Mouse (Mus musculus) liver, postnatal 0 days (tissue): ENCODE data around the gene Hspd1. TPM values are rescaled to one million over a fixed set of nuclear protein-coding genes. Genes with fewer than 3 reads are reported as not detected.
"Not testable (repeated sequence)": the region's sequence is repeated elsewhere in the genome, so short reads cannot be mapped to it uniquely, and the experiment has no call there.

Experiments used
- ATAC-seq: fragments of 200-750 bp; cut with Nextera tagmentation; 2 replicates; pipeline ENCODE4 v1.8.0; 2017; ENCODE audit warnings: mild to moderate bottlenecking, moderate library complexity
- DNase-seq: peaks from one replicate; pipeline ENCODE4 v3.0.0-alpha.2; 2016
- H3K27ac ChIP-seq: fragments of 300-500 bp; sonication (generic); 2 replicates; pipeline ENCODE4 v1.5.1; 2014; ENCODE audit warnings: antibody characterized with exemption, moderate library complexity, mild to moderate bottlenecking, low read depth
- H3K27me3 ChIP-seq: fragments of 300-500 bp; sonication (generic); 2 replicates; pipeline ENCODE4 v1.6.1; 2014; ENCODE audit warnings: low read length, control low read depth, mixed read lengths; ENCODE audit not compliant: insufficient read depth
- H3K36me3 ChIP-seq: fragments of 300-500 bp; sonication (generic); replicated peaks from 2 replicates; pipeline ENCODE4 v1.6.1; 2014; ENCODE audit warnings: mild to moderate bottlenecking, control low read depth, low read length, moderate library complexity, mixed read lengths; ENCODE audit not compliant: insufficient read depth
- H3K4me1 ChIP-seq: fragments of 300-500 bp; sonication (generic); 2 replicates; pipeline ENCODE4 v1.6.1; 2014; ENCODE audit warnings: antibody characterized with exemption, mild to moderate bottlenecking, control low read depth; ENCODE audit not compliant: insufficient read depth
- H3K4me2 ChIP-seq: fragments of 300-500 bp; sonication (generic); 2 replicates; pipeline ENCODE4 v1.6.1; 2014; ENCODE audit warnings: low read depth, mild to moderate bottlenecking, low read length, moderate library complexity, mixed read lengths
- H3K4me3 ChIP-seq: fragments of 300-500 bp; sonication (generic); 2 replicates; pipeline ENCODE4 v1.5.1; 2014; ENCODE audit warnings: low read depth, low read length
- H3K9ac ChIP-seq: fragments of 300-500 bp; sonication (generic); replicated peaks from 2 replicates; pipeline ENCODE4 v1.6.1; 2014; ENCODE audit warnings: mild to moderate bottlenecking, moderate library complexity
- H3K9me3 ChIP-seq: fragments of 300-500 bp; sonication (generic); 2 replicates; pipeline ENCODE4 v1.6.1; 2016; ENCODE audit warnings: mild to moderate bottlenecking, control low read depth, low read length, mixed read lengths
- CTCF ChIP-seq: sonication (generic); IDR thresholded peaks from 2 replicates; pipeline ENCODE4 v1.5.1; 2016; ENCODE audit warnings: antibody characterized with exemption, low read depth
- EP300 ChIP-seq: IDR thresholded peaks from 2 replicates; pipeline ENCODE4 v1.6.1; 2016; ENCODE audit warnings: antibody characterized with exemption, low read depth, mild to moderate bottlenecking
- WGBS: fragments of 180-500 bp; shearing (Covaris S2); extraction: QIAGEN DNeasy Blood & Tissue Kit; methylation state at CpG from one replicate; pipeline ENCODE4 v1.1.7; 2014; ENCODE audit not compliant: insufficient replicate concordance; 5-methylcytosine and 5-hydroxymethylcytosine counted together
- polyA plus RNA-seq: library from polyadenylated mRNA; unstranded; fragments of >200 nt; fragmentation: Nextera tagmentation; extraction: Ambion mirVana; gene quantifications from 2 replicates; pipeline ENCODE4 v1.2.1, GENCODE M21; 2015

Hspd1 gene
- polyA plus RNA-seq, 1 experiment from 2014 or later = 295 TPM

DNA sequence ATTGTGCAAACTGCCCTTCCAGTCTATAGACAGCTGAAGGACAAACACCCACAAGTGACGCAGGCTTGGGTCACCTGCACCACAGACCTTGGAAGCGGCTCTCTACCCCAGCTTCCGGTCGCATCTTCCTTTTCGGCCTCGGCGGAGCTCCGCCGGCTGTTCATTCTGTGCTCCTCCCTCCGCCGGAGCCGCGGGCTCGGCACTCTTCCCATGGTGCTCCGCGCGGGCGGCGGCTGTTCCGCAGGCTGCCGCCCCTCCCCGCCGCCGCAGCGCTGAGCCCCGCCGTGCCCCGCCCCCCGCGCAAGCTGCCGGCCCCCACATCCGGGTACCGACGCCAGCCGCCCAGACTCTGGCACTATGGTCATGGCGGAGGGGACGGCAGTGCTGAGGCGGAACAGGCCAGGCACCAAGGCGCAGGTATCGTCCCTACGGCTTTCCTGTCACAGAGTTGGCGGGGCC lies 42.9 kb upstream of the Hspd1 start, which contains the start of gene Mob4:
Gene Mob4, plus strand, starts transcription at position 289 of the 459 bp plus-strand sequence.
- Histone ChIP-seq H3K27me3 (no peaks in the 10 kb centered on the region), H3K4me2 (peak within 1 kb of the TSS; percentile 82), H3K36me3 (peaks cover 8% of the 10 kb centered on the region; the same call in 1 of the 2 replicates), H3K9ac (peak within 1 kb of the TSS; percentile 91), H3K4me3 (peak within 1 kb of the TSS; percentile 89), H3K9me3 (no peaks in the 10 kb centered on the region), H3K27ac (peak within 1 kb of the TSS; percentile 97), H3K4me1 (peaks cover 16% of the 10 kb centered on the region)
- no peak for TF ChIP-seq CTCF
- TF ChIP-seq EP300 = peak; percentile 55; the same call in 1 of the 2 replicates
- under 1% methylated on average over 38 of the region's 42 CpGs for WGBS
- peak; percentile 96 for DNase-seq
- peak; percentile 95 for ATAC-seq

DNA sequence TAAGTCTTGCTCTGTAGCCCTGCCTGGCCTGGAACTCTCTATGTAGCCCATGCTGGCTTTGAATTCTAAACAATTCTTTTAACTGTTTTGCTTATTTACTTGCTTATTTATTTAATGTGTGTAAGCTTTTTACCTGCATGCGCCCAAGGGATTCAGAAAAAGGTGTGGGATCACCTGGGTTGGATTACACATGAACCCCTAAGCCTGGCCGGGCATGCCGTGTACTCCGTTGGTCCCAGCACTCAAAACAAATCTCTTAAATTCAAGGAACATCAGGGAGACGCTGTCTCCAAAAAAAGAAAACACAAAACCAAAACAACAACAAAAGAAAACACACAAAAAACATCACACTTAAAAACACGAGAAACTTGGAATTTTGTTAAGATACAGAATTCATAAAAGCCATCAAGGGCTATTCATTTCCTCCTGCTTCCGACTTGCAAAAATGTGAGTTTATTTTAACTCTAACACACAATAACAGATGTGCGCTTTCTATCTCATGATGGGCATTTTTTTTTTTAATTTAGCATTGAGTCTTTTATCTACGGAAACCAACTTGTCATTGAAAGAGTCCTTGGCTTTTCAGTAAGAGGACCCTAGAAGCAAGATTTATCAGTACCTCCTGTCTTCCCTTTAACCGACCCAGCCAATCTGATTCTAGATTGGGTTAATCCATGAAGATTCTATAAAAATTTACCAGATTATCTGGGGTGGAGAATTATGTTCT lies 42.3 kb upstream of the Hspd1 start:
- no peaks in the 10 kb centered on the region for H3K9me3 ChIP-seq
- H3K36me3 ChIP-seq = 0 out of 2 replicates have a peak, but pooled peaks cover 8% of the 10 kb centered on the region
- H3K27ac ChIP-seq = peak overlapping the region; percentile 97
- peak overlapping the region; percentile 91 for H3K9ac ChIP-seq
- no peaks in the 10 kb centered on the region for H3K27me3 ChIP-seq
- H3K4me1 ChIP-seq = peaks cover 16% of the 10 kb centered on the region
- no peak for TF ChIP-seq CTCF
- TF ChIP-seq EP300 = no peak
- peak overlapping the region; percentile 89 for H3K4me3 ChIP-seq
- DNase-seq = no peak
- H3K4me2 ChIP-seq = peak overlapping the region; percentile 67
- 52% methylated on average over 10 of the region's 10 CpGs for WGBS
- no peak for ATAC-seq

DNA sequence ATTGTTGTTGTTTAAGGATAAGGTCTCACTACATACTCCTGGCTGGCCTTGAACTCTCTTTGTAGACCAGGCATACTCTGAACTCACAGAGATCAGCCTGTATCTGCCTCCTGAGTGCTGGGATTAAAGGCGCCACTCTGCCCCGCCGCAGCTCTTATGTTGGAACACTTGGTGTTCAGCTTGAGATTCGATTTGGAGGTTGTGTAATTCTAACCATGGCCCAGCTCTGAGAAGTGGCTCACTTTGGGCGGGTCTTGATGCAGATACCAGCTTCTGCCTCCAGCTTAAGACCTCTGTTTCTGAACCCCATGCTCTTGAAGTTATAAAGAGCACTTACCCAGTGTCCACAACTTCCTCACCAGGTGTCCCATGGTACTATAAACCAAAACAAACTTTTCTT lies 41.7 kb upstream of the Hspd1 start:
- DNase-seq = no peak
- WGBS = 77% methylated on average over 5 of the region's 5 CpGs
- peak overlapping the region; percentile 67; the same call in 1 of the 2 replicates for H3K4me2 ChIP-seq

DNA sequence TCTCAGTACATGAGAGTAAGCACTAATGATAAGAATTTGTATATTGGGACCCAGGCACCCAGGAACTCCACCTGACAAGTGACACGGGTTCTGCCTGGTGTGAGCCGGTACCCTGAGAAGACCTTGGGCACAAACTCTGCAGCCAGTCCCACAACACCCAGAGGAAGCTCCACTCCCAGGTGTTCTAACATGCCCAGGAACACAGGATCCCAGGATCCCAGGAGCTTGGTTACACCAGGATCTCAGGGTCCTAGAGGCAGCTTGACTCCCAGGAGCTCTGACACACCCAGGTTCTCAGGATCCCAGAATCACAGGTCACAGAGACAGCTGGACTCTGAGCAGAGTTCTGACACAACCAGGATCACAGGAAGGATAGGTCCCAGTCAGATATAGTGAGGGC lies 36.1 kb upstream of the Hspd1 start:
- 88% methylated on average over 2 of the region's 2 CpGs for WGBS
- not testable (repeated sequence) for ATAC-seq, H3K36me3 ChIP-seq

More for the DNA sequence above, 41.7 kb upstream of the Hspd1 start:
- H3K27ac ChIP-seq = peak overlapping the region; percentile 97
- H3K36me3 ChIP-seq = 0 out of 2 replicates have a peak, but pooled peaks cover 8% of the 10 kb centered on the region
- no peak for TF ChIP-seq CTCF
- no peak for TF ChIP-seq EP300
- no peaks in the 10 kb centered on the region for H3K9me3 ChIP-seq
- ATAC-seq = no peak
- H3K27me3 ChIP-seq = no peaks in the 10 kb centered on the region
- no peak overlapping the region for H3K9ac ChIP-seq
- no peak overlapping the region for H3K4me3 ChIP-seq
- peaks cover 16% of the 10 kb centered on the region for H3K4me1 ChIP-seq

DNA sequence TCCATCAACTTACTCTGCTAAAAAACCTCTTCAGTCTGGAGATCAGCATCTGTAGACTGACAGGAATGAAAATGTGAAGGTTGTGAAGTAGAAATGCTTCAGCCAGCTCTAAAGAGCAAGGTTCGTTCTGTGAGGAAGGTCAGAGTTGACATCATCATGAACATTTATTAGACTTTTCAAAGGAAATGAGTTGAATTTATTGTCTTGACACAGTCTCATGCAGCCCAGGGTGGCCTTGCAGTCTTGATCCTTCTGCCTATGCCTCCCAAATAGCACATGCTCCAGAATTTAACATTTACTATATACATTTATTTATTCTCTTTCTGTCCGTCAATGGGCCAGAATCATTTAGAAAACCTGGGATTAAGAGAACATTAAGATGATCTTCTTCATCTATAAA lies 35.5 kb upstream of the Hspd1 start:
- DNase-seq (no peak), ATAC-seq (no peak)
- no peaks in the 10 kb centered on the region for H3K9me3 ChIP-seq
- H3K4me1 ChIP-seq = no peaks in the 10 kb centered on the region
- no peak overlapping the region for H3K4me2 ChIP-seq
- no peak overlapping the region for H3K4me3 ChIP-seq
- H3K9ac ChIP-seq = no peak overlapping the region
- no peak overlapping the region for H3K27ac ChIP-seq
- TF ChIP-seq EP300 (no peak), CTCF (no peak)
- H3K27me3 ChIP-seq = no peaks in the 10 kb centered on the region
- WGBS = 86% methylated on average over 2 of the region's 2 CpGs
- H3K36me3 ChIP-seq = no peaks in the 10 kb centered on the region

More for the DNA sequence above, 36.1 kb upstream of the Hspd1 start:
- not testable (repeated sequence) for H3K4me2 ChIP-seq, H3K4me3 ChIP-seq, H3K9ac ChIP-seq, H3K4me1 ChIP-seq, H3K27ac ChIP-seq, H3K9me3 ChIP-seq, DNase-seq, H3K27me3 ChIP-seq

DNA sequence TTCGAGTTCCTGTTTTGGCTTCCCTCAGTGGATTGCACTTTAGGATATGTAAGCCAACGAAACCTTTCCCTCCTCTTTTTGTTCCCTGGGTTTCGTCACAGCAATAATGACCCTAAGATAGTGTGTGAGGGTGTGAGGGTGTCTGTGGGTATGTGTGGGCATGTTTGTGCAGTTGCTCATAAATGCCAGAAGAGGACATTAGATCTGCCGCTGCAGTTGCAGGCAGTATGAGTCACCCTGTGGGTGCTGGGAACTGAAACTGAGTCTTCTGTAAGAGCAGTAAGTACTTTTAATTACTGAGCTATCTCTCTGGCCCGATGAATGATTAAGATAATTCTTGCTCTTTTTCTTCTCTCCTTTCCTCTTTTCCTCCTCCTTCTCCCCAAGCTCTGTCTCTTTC lies 35.0 kb upstream of the Hspd1 start:
- TF ChIP-seq EP300 = no peak
- no peak for TF ChIP-seq CTCF
- H3K36me3 ChIP-seq = no peaks in the 10 kb centered on the region
- H3K4me1 ChIP-seq = no peaks in the 10 kb centered on the region
- no peaks in the 10 kb centered on the region for H3K9me3 ChIP-seq
- 70% methylated on average over 5 of the region's 5 CpGs for WGBS
- H3K9ac ChIP-seq = no peak overlapping the region
- H3K4me3 ChIP-seq = no peak overlapping the region
- no peak for DNase-seq
- no peaks in the 10 kb centered on the region for H3K27me3 ChIP-seq
- no peak overlapping the region for H3K27ac ChIP-seq
- no peak for ATAC-seq
- no peak overlapping the region for H3K4me2 ChIP-seq
